Mouse (Mus musculus) limb, embryonic 11.5 days (tissue): ENCODE data around the gene Lamp5. TPM values are rescaled to one million over a fixed set of nuclear protein-coding genes. Genes with fewer than 3 reads are reported as not detected.
A peak's percentile ranks its signal among the peaks of the same experiment; 100 is the strongest.

Experiments
- ATAC-seq: fragments of 200-750 bp; cut with Nextera tagmentation; 2 replicates; pipeline ENCODE4 v1.8.0; 2017; ENCODE audit warnings: low read depth; ENCODE audit not compliant: insufficient number of reproducible peaks, low FRiP score, low TSS enrichment
- DNase-seq: peaks from one replicate; pipeline ENCODE4 v3.0.0-alpha.2; 2015; ENCODE audit warnings: low spot score
- H3K27ac ChIP-seq: fragments of 300-500 bp; sonication (generic); replicated peaks from 2 replicates; pipeline ENCODE4 v1.5.1; 2014; ENCODE audit warnings: low read depth, mild to moderate bottlenecking, low read length
- H3K27me3 ChIP-seq: fragments of 300-500 bp; sonication (generic); 2 replicates; pipeline ENCODE4 v1.6.1; 2014; ENCODE audit warnings: mild to moderate bottlenecking, low read length, mixed read lengths; ENCODE audit not compliant: control insufficient read depth, insufficient read depth
- H3K36me3 ChIP-seq: fragments of 300-500 bp; sonication (generic); 2 replicates; pipeline ENCODE4 v1.6.1; 2014; ENCODE audit warnings: mild to moderate bottlenecking, low read length, moderate library complexity, mixed read lengths; ENCODE audit not compliant: control insufficient read depth, insufficient read depth
- H3K4me1 ChIP-seq: fragments of 300-500 bp; sonication (generic); 2 replicates; pipeline ENCODE4 v1.6.1; 2014; ENCODE audit warnings: low read length, mixed read lengths; ENCODE audit not compliant: control insufficient read depth, insufficient read depth
- H3K4me2 ChIP-seq: fragments of 300-500 bp; sonication (generic); 2 replicates; pipeline ENCODE4 v1.6.1; 2014; ENCODE audit warnings: low read depth, mild to moderate bottlenecking, moderate library complexity; ENCODE audit not compliant: severe bottlenecking
- H3K4me3 ChIP-seq: fragments of 300-500 bp; sonication (generic); 2 replicates; pipeline ENCODE4 v1.5.1; 2014; ENCODE audit warnings: low read depth, low read length
- H3K9ac ChIP-seq: fragments of 300-500 bp; sonication (generic); 2 replicates; pipeline ENCODE4 v1.6.1; 2014; ENCODE audit warnings: mild to moderate bottlenecking, low read length
- H3K9me3 ChIP-seq: fragments of 300-500 bp; sonication (generic); 2 replicates; pipeline ENCODE4 v1.6.1; 2016; ENCODE audit warnings: low read length; ENCODE audit not compliant: control insufficient read depth
- WGBS: fragments of 180-500 bp; shearing (Covaris S2); extraction: QIAGEN DNeasy Blood & Tissue Kit; methylation state at CpG from one replicate; pipeline ENCODE4 v1.1.7; 2014; 5-methylcytosine and 5-hydroxymethylcytosine counted together
- polyA plus RNA-seq: library from polyadenylated mRNA; unstranded; fragments of >200 nt; fragmentation: Nextera tagmentation; extraction: Ambion mirVana; gene quantifications from 2 replicates; pipeline ENCODE4 v1.2.1, GENCODE M21; 2014

Gene Lamp5
- polyA plus RNA-seq, 1 experiment from 2014 or later, result 0.24 TPM

GRCm38 (mm10) chr2:136059029-136059669 lies 7.1 kb downstream of the Lamp5 start:
- 1% methylated on average over 37 of the region's 37 CpGs for WGBS
- H3K9ac ChIP-seq, result no peak overlapping the region
- no peak overlapping the region for H3K27ac ChIP-seq
- no peaks in the 10 kb centered on the region for H3K36me3 ChIP-seq
- H3K4me1 ChIP-seq, result peaks cover 11% of the 10 kb centered on the region
- no peaks in the 10 kb centered on the region for H3K9me3 ChIP-seq
- H3K4me3 ChIP-seq, result peak overlapping the region; percentile 33
- H3K27me3 ChIP-seq, result peaks cover 31% of the 10 kb centered on the region
- ATAC-seq (peak; percentile 28; the same call in 1 of the 2 replicates), DNase-seq (peak; percentile 52)
- H3K4me2 ChIP-seq, result peak overlapping the region; percentile 55

GRCm38 (mm10) chr2:136064356-136064755 lies 12.3 kb downstream of the Lamp5 start:
- Histone ChIP-seq H3K9ac (no peak overlapping the region), H3K27ac (no peak overlapping the region), H3K9me3 (no peaks in the 10 kb centered on the region), H3K27me3 (peaks cover 11% of the 10 kb centered on the region), H3K4me1 (0 out of 2 replicates have a peak, but pooled peaks cover 3% of the 10 kb centered on the region), H3K36me3 (no peaks in the 10 kb centered on the region), H3K4me2 (no peak overlapping the region), H3K4me3 (no peak overlapping the region)
- WGBS, result 85% methylated on average over 1 of the region's 1 CpGs
- ATAC-seq, result no peak
- no peak for DNase-seq

GRCm38 (mm10) chr2:136095978-136096377 lies 43.9 kb downstream of the Lamp5 start:
- no peak overlapping the region for H3K4me3 ChIP-seq
- H3K9ac ChIP-seq, result no peak overlapping the region
- no peaks in the 10 kb centered on the region for H3K4me1 ChIP-seq
- no peak overlapping the region for H3K4me2 ChIP-seq
- H3K27ac ChIP-seq, result no peak overlapping the region
- DNase-seq, result no peak
- no peaks in the 10 kb centered on the region for H3K36me3 ChIP-seq
- H3K9me3 ChIP-seq, result no peaks in the 10 kb centered on the region
- ATAC-seq, result no peak
- H3K27me3 ChIP-seq, result no peaks in the 10 kb centered on the region
- 69% methylated on average over 2 of the region's 2 CpGs for WGBS

GRCm38 (mm10) chr2:136097143-136097542 lies 45.1 kb downstream of the Lamp5 start:
- 90% methylated on average over 3 of the region's 3 CpGs for WGBS
- no peaks in the 10 kb centered on the region for H3K36me3 ChIP-seq
- no peaks in the 10 kb centered on the region for H3K27me3 ChIP-seq
- H3K9ac ChIP-seq, result no peak overlapping the region
- H3K9me3 ChIP-seq, result no peaks in the 10 kb centered on the region
- DNase-seq (no peak), ATAC-seq (no peak)
- H3K27ac ChIP-seq, result no peak overlapping the region
- no peak overlapping the region for H3K4me2 ChIP-seq
- no peaks in the 10 kb centered on the region for H3K4me1 ChIP-seq
- H3K4me3 ChIP-seq, result no peak overlapping the region

GRCm38 (mm10) chr2:136107597-136107996 lies 55.6 kb downstream of the Lamp5 start:
- H3K27me3 ChIP-seq, result no peaks in the 10 kb centered on the region
- H3K9ac ChIP-seq, result no peak overlapping the region
- no peak overlapping the region for H3K4me3 ChIP-seq
- H3K4me2 ChIP-seq, result no peak overlapping the region
- DNase-seq (peak; percentile 22), ATAC-seq (peak; percentile 19; the same call in 1 of the 2 replicates)
- H3K36me3 ChIP-seq, result no peaks in the 10 kb centered on the region
- H3K4me1 ChIP-seq, result no peaks in the 10 kb centered on the region; the same call in 1 of the 2 replicates
- H3K27ac ChIP-seq, result no peak overlapping the region
- no peaks in the 10 kb centered on the region for H3K9me3 ChIP-seq

- 31% methylated on average over 6 of the region's 6 CpGs for WGBS
- Histone ChIP-seq H3K36me3 (no peaks in the 10 kb centered on the region), H3K27ac (no peak overlapping the region), H3K27me3 (no peaks in the 10 kb centered on the region), H3K4me2 (no peak overlapping the region), H3K9ac (no peak overlapping the region), H3K4me3 (no peak overlapping the region), H3K9me3 (no peaks in the 10 kb centered on the region), H3K4me1 (no peaks in the 10 kb centered on the region; the same call in 1 of the 2 replicates)
- peak; percentile 27 for DNase-seq
- ATAC-seq, result peak; percentile 79
These were observed 56.3 kb downstream of the Lamp5 start for GRCm38 (mm10) chr2:136108124-136109037.

- no peak overlapping the region for H3K27ac ChIP-seq
- no peaks in the 10 kb centered on the region for H3K9me3 ChIP-seq
- WGBS, result 4% methylated on average over 2 of the region's 2 CpGs
- no peaks in the 10 kb centered on the region for H3K36me3 ChIP-seq
- no peaks in the 10 kb centered on the region for H3K27me3 ChIP-seq
- no peak overlapping the region for H3K4me2 ChIP-seq
- ATAC-seq, result no peak
- H3K4me1 ChIP-seq, result no peaks in the 10 kb centered on the region; the same call in 1 of the 2 replicates
- H3K9ac ChIP-seq, result no peak overlapping the region
- DNase-seq, result no peak
- no peak overlapping the region for H3K4me3 ChIP-seq
These were observed 57.0 kb downstream of the Lamp5 start for GRCm38 (mm10) chr2:136109038-136109363.

GRCm38 (mm10) chr2:136113374-136113773 lies 61.3 kb downstream of the Lamp5 start:
- ATAC-seq (no peak), DNase-seq (no peak)
- Histone ChIP-seq H3K9me3 (no peaks in the 10 kb centered on the region), H3K36me3 (no peaks in the 10 kb centered on the region), H3K9ac (no peak overlapping the region), H3K4me2 (no peak overlapping the region), H3K4me3 (no peak overlapping the region), H3K27me3 (no peaks in the 10 kb centered on the region), H3K27ac (no peak overlapping the region), H3K4me1 (no peaks in the 10 kb centered on the region; the same call in 1 of the 2 replicates)
- 81% methylated on average over 6 of the region's 6 CpGs for WGBS
